Mouse (Mus musculus): ENCODE measurements around the gene Faap100. TPM values are rescaled to one million over a fixed set of nuclear protein-coding genes. Genes with fewer than 3 reads are reported as not detected.

Gene Faap100
- polyA plus RNA-seq, 1 experiment from 2014 or later = 39.5 TPM

GRCm38 (mm10) chr11:120345067-120345681 is 33.4 kb downstream of the Faap100 start:
- Histone ChIP-seq H3K4me1 (ENCODE audit: control insufficient read depth, insufficient read depth, low read length) (peaks cover 6% of the 10 kb centered on the region), H3K9me3 (ENCODE audit: control insufficient read depth, low read length) (no peaks in the 10 kb centered on the region), H3K36me3 (ENCODE audit: control insufficient read depth, insufficient read depth, low read length) (0 out of 2 replicates have a peak, but pooled peaks cover 2% of the 10 kb centered on the region), H3K9ac (ENCODE audit: low read length) (peak overlapping the region; percentile 10; the same call in 1 of the 2 replicates), H3K27me3 (ENCODE audit: control insufficient read depth, insufficient read depth, low read length) (no peaks in the 10 kb centered on the region), H3K27ac (ENCODE audit: low read depth, low read length) (no peak overlapping the region), H3K4me3 (ENCODE audit: low read depth, low read length) (peak overlapping the region; percentile 16; the same call in 1 of the 2 replicates), H3K4me2 (ENCODE audit: low read depth) (peak overlapping the region; percentile 47)
- ATAC-seq (ENCODE audit: insufficient read depth, low FRiP score, low TSS enrichment) (no peak), DNase-seq (ENCODE audit: low spot score) (peak; percentile 53)
- 33% methylated on average over 1 of the region's 1 CpGs for WGBS

- Histone ChIP-seq H3K9me3 (ENCODE audit: control insufficient read depth, low read length) (no peaks in the 10 kb centered on the region), H3K27ac (ENCODE audit: low read depth, low read length) (no peak overlapping the region), H3K9ac (ENCODE audit: low read length) (no peak overlapping the region), H3K4me3 (ENCODE audit: low read depth, low read length) (no peak overlapping the region), H3K4me2 (ENCODE audit: low read depth) (no peak overlapping the region), H3K36me3 (ENCODE audit: control insufficient read depth, insufficient read depth, low read length) (0 out of 2 replicates have a peak, but pooled peaks cover 2% of the 10 kb centered on the region), H3K27me3 (ENCODE audit: control insufficient read depth, insufficient read depth, low read length) (no peaks in the 10 kb centered on the region), H3K4me1 (ENCODE audit: control insufficient read depth, insufficient read depth, low read length) (peaks cover 3% of the 10 kb centered on the region)
- ATAC-seq (ENCODE audit: insufficient read depth, low FRiP score, low TSS enrichment) (no peak), DNase-seq (ENCODE audit: low spot score) (no peak)
- WGBS = 67% methylated on average over 5 of the region's 5 CpGs
Observed at GRCm38 (mm10) chr11:120344310-120344920, 34.1 kb downstream of the Faap100 start.

DNA sequence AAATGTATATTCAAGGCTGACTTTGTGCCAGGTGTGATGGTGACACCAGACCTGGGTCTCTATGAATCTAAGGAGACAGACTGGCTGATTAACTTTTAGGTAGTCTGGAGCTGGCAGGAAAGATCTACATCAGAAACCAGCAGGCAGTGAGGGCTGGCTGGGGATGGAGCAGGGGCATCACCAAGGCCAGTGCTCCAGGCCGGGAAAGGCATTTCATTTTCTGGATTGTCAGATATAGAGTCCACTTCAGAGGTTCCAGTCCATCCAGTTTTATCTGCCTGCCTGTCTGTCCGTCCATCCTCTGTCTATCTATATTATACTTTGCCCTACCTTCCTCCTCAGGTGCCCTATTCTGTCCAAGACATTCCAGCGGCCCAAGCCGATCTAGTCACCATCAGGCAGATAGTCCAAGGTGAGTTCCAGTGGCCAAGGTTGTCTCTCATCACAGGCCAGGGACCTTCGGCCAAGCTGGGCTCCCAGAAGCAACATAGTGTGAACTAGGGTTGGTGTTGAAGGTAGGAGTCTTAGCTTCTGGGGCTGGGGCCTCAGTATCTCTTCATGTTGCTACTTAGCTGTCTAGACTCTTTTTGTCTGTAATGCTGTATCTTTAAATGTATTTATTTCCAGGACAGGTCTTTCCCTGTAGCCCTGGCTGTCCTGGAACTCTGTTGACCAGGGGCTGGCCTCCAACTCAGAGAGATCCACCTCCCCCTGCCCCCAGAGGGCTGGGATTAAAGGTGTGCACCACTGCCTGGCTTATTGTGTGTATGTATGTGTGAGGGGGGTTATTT is 34.9 kb downstream of the Faap100 start:
- ATAC-seq (ENCODE audit: insufficient read depth, low FRiP score, low TSS enrichment) (no peak), DNase-seq (ENCODE audit: low spot score) (peak; percentile 39)
- H3K4me1 ChIP-seq (ENCODE audit: control insufficient read depth, insufficient read depth, low read length) = no peaks in the 10 kb centered on the region
- no peak overlapping the region for H3K27ac ChIP-seq (ENCODE audit: low read depth, low read length)
- no peak overlapping the region for H3K4me3 ChIP-seq (ENCODE audit: low read depth, low read length)
- H3K27me3 ChIP-seq (ENCODE audit: control insufficient read depth, insufficient read depth, low read length) = no peaks in the 10 kb centered on the region
- WGBS = 74% methylated on average over 5 of the region's 5 CpGs
- H3K36me3 ChIP-seq (ENCODE audit: control insufficient read depth, insufficient read depth, low read length) = 0 out of 2 replicates have a peak, but pooled peaks cover 2% of the 10 kb centered on the region
- H3K4me2 ChIP-seq (ENCODE audit: low read depth) = no peak overlapping the region
- H3K9me3 ChIP-seq (ENCODE audit: control insufficient read depth, low read length) = no peaks in the 10 kb centered on the region
- no peak overlapping the region for H3K9ac ChIP-seq (ENCODE audit: low read length)

DNA sequence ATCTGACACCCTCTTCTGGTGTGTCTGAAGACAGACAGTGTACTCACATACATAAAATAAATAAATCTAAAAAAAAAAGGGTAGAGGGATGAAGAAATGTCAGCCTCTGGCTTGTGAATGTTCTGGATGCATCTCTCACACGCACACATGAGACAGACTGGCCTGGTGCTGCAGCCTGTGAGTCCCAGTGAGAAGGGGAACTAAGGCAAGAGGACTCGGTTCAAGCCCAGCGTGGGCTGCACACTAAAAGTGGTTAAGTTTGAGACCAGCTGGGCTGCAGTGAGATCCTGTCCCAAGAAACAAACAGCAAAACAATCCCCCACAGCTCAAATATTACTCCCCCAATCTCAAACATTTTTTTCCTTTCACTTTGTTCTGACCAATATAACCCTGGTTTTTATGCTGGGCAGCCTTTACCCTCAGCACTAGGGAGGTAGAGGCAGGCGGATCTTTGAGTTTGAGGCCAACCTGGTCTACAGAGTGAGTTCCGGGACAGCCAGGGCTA is 35.9 kb downstream of the Faap100 start:
- no peaks in the 10 kb centered on the region for H3K9me3 ChIP-seq (ENCODE audit: control insufficient read depth, low read length)
- no peak overlapping the region for H3K27ac ChIP-seq (ENCODE audit: low read depth, low read length)
- ATAC-seq (ENCODE audit: insufficient read depth, low FRiP score, low TSS enrichment) (no peak), DNase-seq (ENCODE audit: low spot score) (peak; percentile 5)
- no peak overlapping the region for H3K4me2 ChIP-seq (ENCODE audit: low read depth)
- H3K9ac ChIP-seq (ENCODE audit: low read length) = no peak overlapping the region
- 0 out of 2 replicates have a peak, but pooled peaks cover 2% of the 10 kb centered on the region for H3K36me3 ChIP-seq (ENCODE audit: control insufficient read depth, insufficient read depth, low read length)
- 91% methylated on average over 5 of the region's 5 CpGs for WGBS
- H3K4me3 ChIP-seq (ENCODE audit: low read depth, low read length) = no peak overlapping the region
- no peaks in the 10 kb centered on the region for H3K27me3 ChIP-seq (ENCODE audit: control insufficient read depth, insufficient read depth, low read length)
- no peaks in the 10 kb centered on the region for H3K4me1 ChIP-seq (ENCODE audit: control insufficient read depth, insufficient read depth, low read length)

GRCm38 (mm10) chr11:120341661-120342060 is 36.9 kb downstream of the Faap100 start:
- no peak overlapping the region for H3K9ac ChIP-seq (ENCODE audit: low read length)
- H3K9me3 ChIP-seq (ENCODE audit: control insufficient read depth, low read length) = no peaks in the 10 kb centered on the region
- H3K4me1 ChIP-seq (ENCODE audit: control insufficient read depth, insufficient read depth, low read length) = no peaks in the 10 kb centered on the region
- H3K4me3 ChIP-seq (ENCODE audit: low read depth, low read length) = no peak overlapping the region
- H3K36me3 ChIP-seq (ENCODE audit: control insufficient read depth, insufficient read depth, low read length) = 0 out of 2 replicates have a peak, but pooled peaks cover 2% of the 10 kb centered on the region
- no peaks in the 10 kb centered on the region for H3K27me3 ChIP-seq (ENCODE audit: control insufficient read depth, insufficient read depth, low read length)
- no peak overlapping the region for H3K4me2 ChIP-seq (ENCODE audit: low read depth)
- no peak for ATAC-seq (ENCODE audit: insufficient read depth, low FRiP score, low TSS enrichment)
- peak; percentile 3 for DNase-seq (ENCODE audit: low spot score)
- 90% methylated on average over 4 of the region's 4 CpGs for WGBS
- H3K27ac ChIP-seq (ENCODE audit: low read depth, low read length) = no peak overlapping the region

- H3K4me3 ChIP-seq (ENCODE audit: low read depth, low read length) = no peak overlapping the region
- H3K4me1 ChIP-seq (ENCODE audit: control insufficient read depth, insufficient read depth, low read length) = no peaks in the 10 kb centered on the region
- 87% methylated on average over 10 of the region's 10 CpGs for WGBS
- no peak overlapping the region for H3K4me2 ChIP-seq (ENCODE audit: low read depth)
- H3K36me3 ChIP-seq (ENCODE audit: control insufficient read depth, insufficient read depth, low read length) = no peaks in the 10 kb centered on the region
- ATAC-seq (ENCODE audit: insufficient read depth, low FRiP score, low TSS enrichment) (no peak), DNase-seq (ENCODE audit: low spot score) (peak; percentile 9)
- H3K27me3 ChIP-seq (ENCODE audit: control insufficient read depth, insufficient read depth, low read length) = no peaks in the 10 kb centered on the region
- no peaks in the 10 kb centered on the region for H3K9me3 ChIP-seq (ENCODE audit: control insufficient read depth, low read length)
- H3K9ac ChIP-seq (ENCODE audit: low read length) = no peak overlapping the region
- H3K27ac ChIP-seq (ENCODE audit: low read depth, low read length) = no peak overlapping the region
Observed at GRCm38 (mm10) chr11:120339978-120340513, 38.5 kb downstream of the Faap100 start.

DNA sequence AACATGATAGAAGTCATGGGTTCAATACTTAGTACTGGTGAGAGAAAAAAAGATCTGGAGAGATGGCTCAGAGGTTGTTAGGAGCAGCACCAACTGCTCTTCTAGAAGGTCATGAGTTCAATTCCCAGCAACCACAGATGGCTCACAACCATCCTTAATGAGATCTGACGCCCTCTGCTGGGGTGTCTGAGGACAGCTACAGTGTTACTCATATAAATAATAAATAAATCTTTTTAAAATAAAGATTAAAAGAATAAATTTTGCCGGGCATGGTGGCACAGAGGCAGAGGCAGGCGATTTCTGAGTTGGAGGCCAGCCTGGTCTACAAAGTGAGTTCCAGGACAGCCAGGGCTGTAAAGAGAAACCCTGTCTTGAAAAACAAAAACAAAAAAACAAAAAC is 39.8 kb downstream of the Faap100 start:
- DNase-seq (ENCODE audit: low spot score) = no peak
- WGBS = 70% methylated on average over 3 of the region's 3 CpGs
- no peak overlapping the region for H3K9ac ChIP-seq (ENCODE audit: low read length)

GRCm38 (mm10) chr11:120337447-120337846 is 41.1 kb downstream of the Faap100 start:
- Histone ChIP-seq H3K9ac (ENCODE audit: low read length) (no peak overlapping the region), H3K4me3 (ENCODE audit: low read depth, low read length) (no peak overlapping the region), H3K27ac (ENCODE audit: low read depth, low read length) (no peak overlapping the region), H3K27me3 (ENCODE audit: control insufficient read depth, insufficient read depth, low read length) (no peaks in the 10 kb centered on the region), H3K9me3 (ENCODE audit: control insufficient read depth, low read length) (no peaks in the 10 kb centered on the region), H3K36me3 (ENCODE audit: control insufficient read depth, insufficient read depth, low read length) (no peaks in the 10 kb centered on the region), H3K4me1 (ENCODE audit: control insufficient read depth, insufficient read depth, low read length) (no peaks in the 10 kb centered on the region), H3K4me2 (ENCODE audit: low read depth) (no peak overlapping the region)
- DNase-seq (ENCODE audit: low spot score) (no peak), ATAC-seq (ENCODE audit: insufficient read depth, low FRiP score, low TSS enrichment) (no peak)
- 43% methylated on average over 2 of the region's 2 CpGs for WGBS

More for the DNA sequence above, 39.8 kb downstream of the Faap100 start:
- Histone ChIP-seq H3K4me1 (ENCODE audit: control insufficient read depth, insufficient read depth, low read length) (no peaks in the 10 kb centered on the region), H3K36me3 (ENCODE audit: control insufficient read depth, insufficient read depth, low read length) (no peaks in the 10 kb centered on the region), H3K27me3 (ENCODE audit: control insufficient read depth, insufficient read depth, low read length) (no peaks in the 10 kb centered on the region), H3K27ac (ENCODE audit: low read depth, low read length) (no peak overlapping the region), H3K4me3 (ENCODE audit: low read depth, low read length) (no peak overlapping the region), H3K4me2 (ENCODE audit: low read depth) (no peak overlapping the region), H3K9me3 (ENCODE audit: control insufficient read depth, low read length) (no peaks in the 10 kb centered on the region)
- ATAC-seq (ENCODE audit: insufficient read depth, low FRiP score, low TSS enrichment) = no peak

Measured in neural tube, embryonic 11.5 days (tissue).